Mouse (Mus musculus): ENCODE results near the gene Dcun1d4. TPM values are rescaled to one million over a fixed set of nuclear protein-coding genes. Genes with fewer than 3 reads are reported as not detected.
A peak's percentile ranks its signal among the peaks of the same experiment; 100 is the strongest.
"Not testable (repeated sequence)": the region's sequence is repeated elsewhere in the genome, so short reads cannot be mapped to it uniquely, and the experiment has no call there.

Dcun1d4 gene
- polyA plus RNA-seq, 1 experiment from 2014 or later: 49.6 TPM

DNA sequence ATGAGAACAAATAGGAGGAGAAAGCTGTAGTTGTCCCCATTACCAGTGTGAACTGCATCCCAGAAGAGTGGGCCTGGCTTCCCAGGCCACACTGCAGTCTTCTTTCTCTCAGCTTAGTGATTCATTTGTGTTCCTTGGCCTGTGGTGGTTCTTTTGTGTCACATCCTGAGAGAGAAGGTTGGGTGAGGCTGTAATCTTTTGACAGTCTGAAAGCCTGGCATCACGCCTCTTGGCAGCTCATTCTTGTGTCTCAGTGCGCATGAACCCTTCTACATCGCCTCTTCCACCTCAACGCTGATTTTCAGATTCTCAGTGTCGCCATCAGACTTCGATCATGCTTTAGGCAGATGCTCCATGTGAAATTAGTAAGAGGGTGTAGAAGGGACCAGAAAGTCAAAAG, 83.2 kb downstream of the Dcun1d4 start:
- no peaks in the 10 kb centered on the region for H3K9me3 ChIP-seq
- H3K4me3 ChIP-seq: no peak overlapping the region
- DNase-seq (ENCODE audit: extremely low spot score, low spot score): no peak
- peaks cover 30% of the 10 kb centered on the region for H3K36me3 ChIP-seq (replicated peaks)
- WGBS: 95% methylated on average over 6 of the region's 6 CpGs
- H3K4me1 ChIP-seq: no peaks in the 10 kb centered on the region
- H3K27ac ChIP-seq: no peak overlapping the region
- H3K27me3 ChIP-seq (ENCODE audit: poor library complexity, severe bottlenecking): no peaks in the 10 kb centered on the region

DNA sequence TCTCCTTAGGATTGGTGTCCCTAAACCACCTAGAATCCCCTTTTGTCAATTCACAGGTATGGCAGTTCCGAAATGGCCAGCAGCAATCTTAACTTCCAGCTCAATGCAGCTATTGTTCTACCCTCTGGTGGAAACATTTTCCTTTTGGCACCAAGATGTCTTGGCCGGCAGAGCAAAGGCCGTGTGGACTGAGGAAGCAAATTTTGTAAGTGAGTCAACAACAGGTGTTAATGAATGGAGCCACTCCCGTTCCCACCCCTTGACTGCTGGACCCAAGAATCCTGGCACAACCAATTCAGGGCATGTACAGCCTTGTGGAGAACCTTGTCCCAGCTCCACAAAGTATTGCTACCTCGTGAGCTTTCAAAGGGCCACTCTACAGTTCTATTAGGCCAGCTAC, 85.3 kb downstream of the Dcun1d4 start:
- 85% methylated on average over 5 of the region's 5 CpGs for WGBS
- no peaks in the 10 kb centered on the region for H3K9me3 ChIP-seq
- no peaks in the 10 kb centered on the region for H3K4me1 ChIP-seq
- H3K4me3 ChIP-seq: no peak overlapping the region
- no peak for DNase-seq (ENCODE audit: extremely low spot score, low spot score)
- H3K27me3 ChIP-seq (ENCODE audit: poor library complexity, severe bottlenecking): no peaks in the 10 kb centered on the region
- H3K27ac ChIP-seq: no peak overlapping the region
- H3K36me3 ChIP-seq (replicated peaks): peaks cover 10% of the 10 kb centered on the region

DNA sequence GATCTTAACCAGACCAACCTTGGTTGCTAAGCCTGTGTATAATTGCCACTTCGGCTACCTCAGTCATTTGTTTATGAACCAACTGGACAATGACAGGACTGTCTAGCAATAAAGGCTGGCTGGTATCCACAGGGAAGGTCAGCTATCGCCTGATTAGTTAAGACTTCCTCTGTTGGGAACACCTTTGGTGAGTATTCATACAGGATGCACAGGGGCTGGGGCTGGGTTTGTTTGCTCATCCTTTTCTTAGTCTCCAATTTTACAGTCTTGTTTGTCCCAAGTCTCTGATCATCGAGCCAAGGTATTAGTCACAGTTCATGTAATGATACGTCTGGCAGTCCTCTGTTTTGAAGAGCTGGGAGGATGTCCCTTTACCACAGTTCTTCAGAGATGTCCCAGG, 86.1 kb downstream of the Dcun1d4 start:
- no peaks in the 10 kb centered on the region for H3K4me1 ChIP-seq
- 87% methylated on average over 4 of the region's 4 CpGs for WGBS
- H3K27me3 ChIP-seq (ENCODE audit: poor library complexity, severe bottlenecking): no peaks in the 10 kb centered on the region
- H3K36me3 ChIP-seq (replicated peaks): peaks cover 3% of the 10 kb centered on the region; the same call in 1 of the 2 replicates
- H3K4me3 ChIP-seq: no peak overlapping the region
- no peak for DNase-seq (ENCODE audit: extremely low spot score, low spot score)
- no peaks in the 10 kb centered on the region for H3K9me3 ChIP-seq
- H3K27ac ChIP-seq: no peak overlapping the region

DNA sequence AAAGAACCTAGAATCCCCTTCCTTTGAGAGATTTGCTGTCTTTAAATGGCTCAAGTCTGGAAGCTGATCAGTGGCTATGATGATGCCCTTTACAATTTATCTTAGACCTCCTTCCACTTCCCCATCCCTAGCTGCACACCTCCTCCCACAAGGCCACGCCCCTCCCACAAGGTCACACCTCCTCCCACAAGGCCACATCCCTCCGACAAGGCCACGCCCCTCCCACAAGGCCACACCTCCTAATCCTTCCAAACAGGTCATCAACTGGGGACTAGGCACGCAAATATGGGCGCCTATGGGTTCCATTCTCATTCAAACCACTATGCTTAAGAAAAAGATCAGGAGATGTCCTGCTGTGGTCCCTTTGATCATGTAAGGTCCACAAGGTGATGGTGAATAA, 88.4 kb downstream of the Dcun1d4 start:
- Histone ChIP-seq H3K9me3 (no peaks in the 10 kb centered on the region), H3K27me3 (ENCODE audit: poor library complexity, severe bottlenecking) (no peaks in the 10 kb centered on the region), H3K4me1 (peaks cover 4% of the 10 kb centered on the region), H3K36me3 (replicated peaks) (no peaks in the 10 kb centered on the region), H3K27ac (no peak overlapping the region), H3K4me3 (no peak overlapping the region)
- no peak for DNase-seq (ENCODE audit: extremely low spot score, low spot score)
- WGBS: 84% methylated on average over 5 of the region's 5 CpGs

DNA sequence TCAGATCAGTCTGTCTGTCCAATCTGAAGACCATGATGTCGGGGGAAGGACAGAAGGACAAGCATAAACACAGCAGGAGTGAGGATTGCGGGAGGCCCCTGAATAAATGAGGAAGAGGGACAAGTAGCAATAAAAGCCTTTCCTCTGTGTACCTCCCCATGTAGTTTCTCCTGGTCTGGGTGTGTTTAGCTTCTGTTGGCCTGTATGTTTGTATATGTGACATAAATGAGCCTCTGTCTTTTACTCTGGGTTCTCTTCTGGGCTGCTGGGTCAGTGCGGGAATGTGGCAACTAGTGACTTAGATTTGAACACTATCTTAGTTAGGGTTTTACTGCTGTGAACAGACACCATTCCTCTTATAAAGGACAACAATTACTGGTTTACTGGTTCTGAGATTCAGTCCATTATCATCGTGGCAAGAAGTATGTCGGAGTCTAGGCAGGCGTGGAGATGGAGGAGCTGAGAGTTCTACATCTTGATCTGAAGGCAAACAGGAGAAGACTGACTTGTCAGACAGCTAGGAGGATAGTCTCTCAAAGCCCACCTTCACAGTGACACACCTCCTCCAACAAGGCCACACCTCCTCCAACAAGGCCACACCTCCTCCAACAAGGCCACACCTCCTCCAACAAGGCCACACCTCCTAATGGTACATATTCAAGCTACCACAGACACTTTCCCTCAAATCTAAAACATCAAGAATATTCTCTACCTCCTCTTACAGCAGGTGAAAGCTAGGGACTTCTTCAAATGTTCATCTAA, 90.8 kb downstream of the Dcun1d4 start:
- Histone ChIP-seq H3K27ac (no peak overlapping the region), H3K9me3 (no peaks in the 10 kb centered on the region), H3K4me1 (peaks cover 19% of the 10 kb centered on the region), H3K36me3 (replicated peaks) (no peaks in the 10 kb centered on the region), H3K27me3 (ENCODE audit: poor library complexity, severe bottlenecking) (no peaks in the 10 kb centered on the region), H3K4me3 (no peak overlapping the region)
- DNase-seq (ENCODE audit: extremely low spot score, low spot score): no peak
- 92% methylated on average over 6 of the region's 6 CpGs for WGBS

DNA sequence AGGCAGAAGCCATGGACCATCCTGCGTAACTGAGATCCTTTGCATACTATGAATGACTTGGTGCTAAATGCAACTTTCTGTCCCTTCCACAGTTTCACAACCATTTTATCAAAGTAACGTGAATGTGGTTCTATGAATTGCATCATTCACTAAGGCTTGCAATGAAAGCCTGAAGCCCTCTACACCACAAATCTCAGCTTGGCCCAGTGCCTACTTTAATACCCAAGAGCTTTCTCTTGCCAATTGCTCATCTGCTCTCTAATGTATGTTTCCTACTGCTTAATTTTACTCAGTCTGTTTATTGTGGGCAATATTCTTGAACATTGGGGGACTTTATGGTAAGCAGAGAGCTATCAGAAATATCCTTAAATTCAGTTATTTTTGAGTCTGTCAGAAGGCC, 92.0 kb downstream of the Dcun1d4 start:
- Histone ChIP-seq H3K27me3 (ENCODE audit: poor library complexity, severe bottlenecking) (no peaks in the 10 kb centered on the region), H3K4me3 (no peak overlapping the region), H3K36me3 (replicated peaks) (no peaks in the 10 kb centered on the region), H3K27ac (no peak overlapping the region), H3K4me1 (peaks cover 19% of the 10 kb centered on the region), H3K9me3 (no peaks in the 10 kb centered on the region)
- WGBS: 89% methylated on average over 2 of the region's 2 CpGs
- DNase-seq (ENCODE audit: extremely low spot score, low spot score): no peak

DNA sequence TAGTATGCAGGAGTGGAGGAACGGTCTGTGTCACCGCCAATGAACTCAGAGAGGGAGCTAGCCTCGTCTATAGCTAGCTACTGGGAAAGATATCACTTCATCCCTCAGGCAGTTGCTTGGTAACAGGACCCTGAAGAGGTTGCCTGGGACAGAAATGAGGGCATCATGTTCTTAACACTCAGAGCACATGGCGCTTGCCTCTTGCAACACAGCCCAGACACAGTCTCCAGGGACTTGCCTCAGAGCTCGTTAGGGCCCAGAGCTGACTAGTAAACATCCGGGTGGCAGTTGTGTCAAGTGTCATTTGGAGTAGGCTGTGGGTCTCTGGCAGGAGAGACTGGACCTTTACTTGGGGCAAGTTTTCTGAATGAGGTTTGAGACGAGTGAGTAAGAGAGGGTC, 93.0 kb downstream of the Dcun1d4 start:
- Histone ChIP-seq H3K9me3 (no peaks in the 10 kb centered on the region), H3K4me3 (no peak overlapping the region), H3K27ac (no peak overlapping the region), H3K36me3 (replicated peaks) (no peaks in the 10 kb centered on the region), H3K27me3 (ENCODE audit: poor library complexity, severe bottlenecking) (no peaks in the 10 kb centered on the region), H3K4me1 (peaks cover 19% of the 10 kb centered on the region)
- no peak for DNase-seq (ENCODE audit: extremely low spot score, low spot score)
- WGBS: 84% methylated on average over 7 of the region's 7 CpGs

DNA sequence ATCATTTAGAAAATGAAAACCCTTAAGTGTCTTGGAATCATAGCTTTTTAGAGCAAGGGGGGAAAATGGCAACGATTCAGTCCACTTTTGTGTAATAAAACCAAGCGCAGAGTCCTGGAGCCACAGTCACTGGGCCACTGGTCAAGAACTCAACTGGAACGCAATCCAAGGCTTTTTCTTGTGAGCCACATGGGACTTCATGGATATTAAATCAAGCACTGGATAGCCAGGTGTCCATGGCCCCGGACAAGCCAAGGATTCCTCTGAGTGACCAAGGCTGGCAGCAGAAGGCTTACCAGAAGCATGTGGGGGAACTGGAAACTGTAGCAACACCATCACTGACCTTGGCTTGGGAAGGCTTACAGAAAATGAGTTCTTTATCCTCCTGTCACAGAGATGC, 93.8 kb downstream of the Dcun1d4 start:
- Histone ChIP-seq H3K27me3 (ENCODE audit: poor library complexity, severe bottlenecking) (no peaks in the 10 kb centered on the region), H3K36me3 (replicated peaks) (no peaks in the 10 kb centered on the region), H3K9me3 (no peaks in the 10 kb centered on the region), H3K4me3 (no peak overlapping the region), H3K27ac (no peak overlapping the region), H3K4me1 (peaks cover 19% of the 10 kb centered on the region)
- DNase-seq (ENCODE audit: extremely low spot score, low spot score): no peak
- 92% methylated on average over 4 of the region's 4 CpGs for whole genome bisulfite sequencing

DNA sequence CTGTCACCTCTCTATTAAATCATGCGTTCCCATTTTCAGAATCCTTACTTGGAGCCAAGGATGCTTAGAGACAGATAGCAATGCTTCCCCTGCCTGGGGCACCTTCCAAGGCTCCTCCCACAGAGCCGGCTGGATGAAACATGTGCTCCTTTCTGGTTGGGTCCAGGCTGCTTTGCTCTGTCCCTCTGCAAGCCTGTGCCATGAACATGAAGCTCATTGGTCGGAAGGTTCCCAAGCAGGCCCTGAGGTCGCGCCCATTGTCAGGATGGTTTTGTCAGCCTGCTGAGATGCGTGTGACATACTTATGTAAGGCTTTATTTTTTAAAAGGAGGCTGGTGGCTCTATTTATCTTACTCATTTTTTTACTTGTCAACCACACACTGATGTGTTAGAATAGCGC, 95.9 kb downstream of the Dcun1d4 start:
- no peaks in the 10 kb centered on the region for H3K36me3 ChIP-seq (replicated peaks)
- H3K27me3 ChIP-seq (ENCODE audit: poor library complexity, severe bottlenecking): no peaks in the 10 kb centered on the region
- no peak for DNase-seq (ENCODE audit: extremely low spot score, low spot score)
- no peaks in the 10 kb centered on the region for H3K9me3 ChIP-seq
- H3K4me3 ChIP-seq: no peak overlapping the region
- H3K4me1 ChIP-seq: peaks cover 19% of the 10 kb centered on the region
- WGBS: 72% methylated on average over 7 of the region's 7 CpGs
- no peak overlapping the region for H3K27ac ChIP-seq

DNA sequence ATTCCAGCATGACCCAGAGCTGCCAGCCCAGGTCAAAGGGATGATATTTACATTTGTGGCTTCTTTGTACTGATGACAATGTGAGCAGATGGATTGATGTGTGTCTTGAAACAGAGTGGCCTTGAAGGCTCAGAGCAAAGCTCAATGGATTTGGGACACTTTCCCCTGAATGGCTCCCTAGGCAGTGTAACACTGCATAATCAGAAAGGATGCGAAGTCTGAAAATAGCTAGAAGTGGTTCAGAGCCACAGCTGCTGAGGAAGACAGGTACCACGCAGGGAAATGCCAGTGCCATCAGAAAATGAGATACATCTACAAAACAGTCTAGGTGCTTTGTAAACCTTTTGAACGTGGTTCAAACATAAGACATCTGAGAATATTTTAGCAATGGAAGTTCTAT, 97.3 kb downstream of the Dcun1d4 start:
- Histone ChIP-seq H3K4me1 (peaks cover 19% of the 10 kb centered on the region), H3K27me3 (ENCODE audit: poor library complexity, severe bottlenecking) (no peaks in the 10 kb centered on the region), H3K4me3 (no peak overlapping the region), H3K36me3 (replicated peaks) (no peaks in the 10 kb centered on the region), H3K27ac (no peak overlapping the region), H3K9me3 (no peaks in the 10 kb centered on the region)
- no peak for DNase-seq (ENCODE audit: extremely low spot score, low spot score)
- WGBS: 84% methylated on average over 3 of the region's 3 CpGs

DNA sequence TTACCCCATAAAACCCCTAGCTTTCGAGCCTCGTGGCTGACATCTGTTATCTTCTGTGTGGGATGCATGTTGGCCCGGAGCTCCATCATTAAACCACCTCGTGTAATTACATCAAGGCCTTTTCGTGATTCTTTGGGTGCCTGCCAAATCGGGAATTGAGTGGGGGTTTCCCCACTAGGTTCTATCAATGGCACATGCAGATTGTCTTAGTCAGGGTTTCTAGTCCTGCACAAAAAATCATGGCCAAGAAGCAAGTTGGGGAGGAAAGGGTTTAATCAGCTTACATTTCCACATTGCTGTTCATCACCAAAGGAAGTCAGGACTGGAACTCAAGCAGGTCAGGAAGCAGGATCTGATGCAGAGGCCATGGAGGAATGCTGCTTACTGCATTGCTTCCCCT, 103.2 kb downstream of the Dcun1d4 start:
- not testable (repeated sequence) for H3K9me3 ChIP-seq; H3K4me3 ChIP-seq; H3K36me3 ChIP-seq (replicated peaks); DNase-seq (ENCODE audit: extremely low spot score, low spot score); H3K27ac ChIP-seq; H3K27me3 ChIP-seq (ENCODE audit: poor library complexity, severe bottlenecking); H3K4me1 ChIP-seq
- whole genome bisulfite sequencing: 95% methylated on average over 6 of the region's 6 CpGs

DNA sequence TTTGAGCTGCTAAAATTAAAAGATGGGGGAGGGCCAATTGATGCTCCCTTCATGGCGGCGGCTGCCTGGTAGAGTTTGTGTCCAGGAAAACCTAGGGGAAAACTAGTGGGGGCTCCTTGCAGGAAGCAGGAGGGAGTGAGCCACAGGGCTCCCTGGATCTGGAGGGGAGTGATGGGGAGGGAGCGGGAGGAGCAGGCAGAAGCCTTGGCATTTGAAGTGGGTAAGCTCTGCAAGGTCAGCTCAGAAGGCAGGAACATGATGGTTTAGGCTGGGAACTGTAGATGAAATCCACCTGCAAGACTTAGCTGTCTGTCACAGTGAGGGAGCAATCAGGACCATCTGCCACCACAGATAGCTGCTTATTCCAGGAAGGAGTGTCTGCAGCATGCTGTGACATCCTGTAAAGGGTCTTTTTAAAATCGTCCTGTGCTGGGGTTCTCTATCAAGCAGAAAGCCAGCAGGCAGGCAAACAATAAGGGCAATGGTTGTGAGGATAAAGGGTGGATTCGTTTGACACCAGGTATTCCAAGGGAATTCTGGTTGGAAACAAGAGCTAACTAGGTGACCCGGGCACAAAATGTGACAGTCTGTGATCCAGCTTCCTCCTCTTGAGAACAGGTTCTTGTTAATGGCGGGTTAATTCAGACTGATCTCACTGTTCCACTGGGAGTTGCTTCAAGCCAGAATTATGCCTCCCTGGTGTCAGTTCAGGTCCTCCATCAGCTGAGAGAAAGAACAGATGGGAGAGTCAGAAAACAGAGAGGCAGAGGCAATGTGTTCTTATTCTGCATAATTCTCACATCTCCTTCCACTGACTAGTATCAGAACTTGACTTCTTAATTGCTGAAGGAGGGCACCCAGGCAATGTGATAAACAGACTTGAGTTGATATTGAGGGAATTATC, 104.7 kb downstream of the Dcun1d4 start:
- peak overlapping the region; percentile 56; the same call in 1 of the 2 replicates for H3K27ac ChIP-seq
- H3K27me3 ChIP-seq (ENCODE audit: poor library complexity, severe bottlenecking): no peaks in the 10 kb centered on the region
- no peaks in the 10 kb centered on the region for H3K36me3 ChIP-seq (replicated peaks)
- 34% methylated on average over 7 of the region's 7 CpGs for WGBS
- no peak overlapping the region for H3K4me3 ChIP-seq
- DNase-seq (ENCODE audit: extremely low spot score, low spot score): no peak
- peaks cover 7% of the 10 kb centered on the region for H3K4me1 ChIP-seq
- H3K9me3 ChIP-seq: no peaks in the 10 kb centered on the region

DNA sequence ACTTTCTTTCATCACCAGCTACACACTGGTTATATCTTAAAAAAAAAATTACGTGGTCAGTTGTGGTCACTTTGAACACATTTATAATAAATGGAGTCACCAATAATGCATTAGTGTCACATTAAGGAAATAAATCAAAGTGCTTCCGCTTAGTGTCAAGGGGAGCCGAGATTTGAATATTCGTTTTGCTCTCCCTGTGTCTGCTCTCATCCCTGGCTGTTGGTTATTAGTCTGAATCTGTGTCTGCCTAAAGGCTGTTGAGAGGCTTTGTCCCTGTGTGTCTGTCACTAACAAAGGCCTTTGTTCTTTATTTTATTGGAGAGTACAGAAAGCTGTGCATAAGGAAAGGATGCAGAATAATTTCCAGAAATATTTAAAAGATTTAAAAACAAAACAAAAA, 105.8 kb downstream of the Dcun1d4 start:
- H3K36me3 ChIP-seq (replicated peaks): no peaks in the 10 kb centered on the region
- no peaks in the 10 kb centered on the region for H3K9me3 ChIP-seq
- H3K4me1 ChIP-seq: peaks cover 7% of the 10 kb centered on the region
- DNase-seq (ENCODE audit: extremely low spot score, low spot score): no peak
- no peaks in the 10 kb centered on the region for H3K27me3 ChIP-seq (ENCODE audit: poor library complexity, severe bottlenecking)
- H3K4me3 ChIP-seq: no peak overlapping the region
- WGBS: 81% methylated on average over 4 of the region's 4 CpGs
- H3K27ac ChIP-seq: no peak overlapping the region

All from forebrain, embryonic 10.5 days (tissue).